Mouse (Mus musculus): ENCODE results near the gene Chst14.

DNA sequence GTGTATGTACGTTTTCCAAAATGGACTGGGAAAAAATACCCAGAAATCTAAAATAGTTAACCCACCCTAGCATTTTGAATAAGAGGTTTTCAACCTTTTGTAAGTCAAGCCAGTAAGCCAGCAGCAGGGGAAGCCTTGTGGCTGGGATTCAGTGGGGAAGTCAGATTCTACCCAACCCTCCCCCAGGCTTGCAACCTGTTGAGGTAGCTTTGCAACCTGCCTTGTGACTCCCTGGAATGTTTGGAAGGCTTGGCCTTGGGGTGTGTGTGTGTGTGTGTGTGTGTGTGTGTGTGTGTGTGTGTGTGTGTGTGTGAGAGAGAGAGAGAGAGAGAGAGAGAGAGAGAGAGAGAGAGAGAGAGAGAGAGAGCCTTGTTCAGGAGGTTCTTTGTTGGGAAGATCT, 17.1 kb upstream of the Chst14 start:
- TF ChIP-seq POLR2A (IDR thresholded peaks at IDR 0.05; ENCODE audit: control insufficient read depth, low read depth, low read length) (no peak), CTCF (IDR thresholded peaks at IDR 0.05; ENCODE audit: control insufficient read depth, insufficient read depth, insufficient replicate concordance, low read depth, low read length) (no peak)
